Mouse (Mus musculus) liver, embryonic 14.5 days (tissue): ENCODE data around the gene C1ql2.

ENCODE experiments used
- CTCF ChIP-seq: IDR thresholded peaks from 2 replicates; pipeline ENCODE4 v1.5.1; 2016; ENCODE audit warnings: antibody characterized with exemption, low read depth, control low read depth
- EP300 ChIP-seq: IDR thresholded peaks from 2 replicates; pipeline ENCODE4 v1.6.1; 2016; ENCODE audit warnings: antibody characterized with exemption, low read depth

GRCm38 (mm10) chr1:120296936-120297335, 43.4 kb upstream of the C1ql2 start:
- TF ChIP-seq CTCF (peak; percentile 34; the same call in 1 of the 2 replicates), EP300 (0 out of 2 replicates have a peak, but pooled peaks have one; percentile 9)
